Mouse (Mus musculus): ENCODE measurements around the gene Frmd8. TPM values are rescaled to one million over a fixed set of nuclear protein-coding genes. Genes with fewer than 3 reads are reported as not detected.

The Frmd8 gene
- polyA plus RNA-seq, 1 experiment from 2014 or later = 19.0 TPM

DNA sequence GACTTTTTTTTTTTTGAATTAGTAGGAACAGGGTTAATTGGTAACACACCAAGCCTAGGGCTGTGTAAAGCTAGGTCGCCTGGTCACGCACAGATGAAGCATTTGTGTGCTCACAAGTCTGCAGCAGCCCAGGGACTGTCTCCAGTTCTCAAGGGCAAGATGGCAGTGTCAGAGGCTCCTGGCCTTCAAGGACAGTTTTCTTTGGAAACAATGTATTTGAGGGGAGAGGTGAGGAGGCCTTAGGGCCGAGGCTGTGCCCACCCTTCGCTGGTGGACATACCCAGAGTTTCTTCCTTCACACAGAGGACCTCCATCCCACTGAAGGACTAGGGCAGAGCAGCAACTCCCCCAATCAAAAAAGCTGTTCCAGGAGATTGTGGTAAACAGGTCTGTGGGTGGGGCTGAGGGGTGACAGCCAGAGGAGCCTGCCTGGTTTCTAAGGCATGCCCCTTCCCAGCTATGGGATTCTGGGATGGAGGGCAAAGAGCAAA lies 27.7 kb downstream of the Frmd8 start:
- no peak for ATAC-seq
- Histone ChIP-seq H3K4me1 (replicated peaks) (peaks cover 85% of the 10 kb centered on the region), H3K27me3 (no peaks in the 10 kb centered on the region), H3K4me3 (replicated peaks) (no peak overlapping the region; the same call in 1 of the 2 replicates), H3K9ac (replicated peaks) (peak overlapping the region; percentile 60), H3K9me3 (no peaks in the 10 kb centered on the region), H3K4me2 (replicated peaks) (peak overlapping the region; percentile 65), H3K36me3 (peaks cover 8% of the 10 kb centered on the region), H3K27ac (peak overlapping the region; percentile 98)
- WGBS = 47% methylated on average over 4 of the region's 4 CpGs

DNA sequence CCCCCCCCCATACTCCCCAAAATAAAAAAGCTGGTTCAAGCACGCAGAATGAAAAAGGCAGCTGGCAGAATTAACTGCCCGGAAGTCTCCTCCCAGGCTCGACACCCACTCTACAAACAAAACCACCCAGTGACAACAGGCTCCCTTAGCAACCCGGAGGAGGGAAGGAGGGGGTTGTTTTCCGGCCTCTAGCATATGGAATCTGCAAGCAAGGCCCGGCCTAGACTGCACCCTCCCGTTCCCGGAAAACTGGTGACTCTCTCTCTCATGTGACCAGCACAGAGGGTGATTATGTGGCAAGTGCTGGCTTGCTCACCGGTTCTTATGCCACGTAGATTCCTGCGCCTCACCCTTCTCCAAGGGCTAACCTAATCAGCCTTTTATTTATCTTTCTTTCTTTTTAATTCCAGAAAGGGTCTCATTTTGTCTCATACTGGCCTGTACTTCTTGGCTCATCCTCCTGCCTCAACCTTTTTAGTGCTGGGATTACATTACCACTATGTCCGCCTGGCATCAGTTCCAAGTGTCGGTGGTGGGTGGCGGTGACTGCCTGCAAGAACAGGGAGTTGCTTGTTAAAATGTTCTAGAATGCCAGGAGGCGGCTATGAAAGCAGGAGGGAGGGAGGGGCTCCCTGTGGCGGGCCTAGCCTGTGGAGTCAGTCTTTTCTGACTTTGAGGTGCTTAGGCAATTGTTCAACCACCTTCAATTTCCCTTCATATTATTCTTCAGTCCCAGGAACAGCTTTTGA lies 28.3 kb downstream of the Frmd8 start:
- peak overlapping the region; percentile 60 for H3K9ac ChIP-seq (replicated peaks)
- peak; percentile 90 for ATAC-seq
- peak overlapping the region; percentile 35 for H3K4me3 ChIP-seq (replicated peaks)
- peaks cover 88% of the 10 kb centered on the region for H3K4me1 ChIP-seq (replicated peaks)
- H3K4me2 ChIP-seq (replicated peaks) = peak overlapping the region; percentile 65
- 0 out of 2 replicates have a peak, but pooled peaks cover 3% of the 10 kb centered on the region for H3K36me3 ChIP-seq
- peak overlapping the region; percentile 98 for H3K27ac ChIP-seq
- 3% methylated on average over 16 of the region's 16 CpGs for WGBS
- no peaks in the 10 kb centered on the region for H3K27me3 ChIP-seq
- no peaks in the 10 kb centered on the region for H3K9me3 ChIP-seq

DNA sequence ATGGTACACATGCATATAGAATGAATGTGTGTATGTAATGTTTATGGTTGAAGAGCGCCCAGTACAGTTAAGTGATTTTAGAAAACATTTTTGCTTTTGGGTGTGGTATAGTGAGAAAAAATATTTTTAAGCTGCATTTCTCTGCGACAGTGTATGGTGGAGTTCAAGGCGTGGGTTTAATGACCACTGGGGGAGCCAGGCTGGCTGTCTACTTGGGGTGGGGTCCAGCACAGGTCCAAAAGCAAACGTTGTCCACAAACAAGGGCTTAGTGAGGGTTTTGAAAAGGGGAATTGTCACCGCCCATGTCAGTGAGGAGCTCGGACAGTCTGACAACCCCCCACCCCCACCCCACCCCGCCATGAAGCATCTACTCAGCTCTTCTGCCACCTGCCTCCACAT lies 28.9 kb downstream of the Frmd8 start:
- peak overlapping the region; percentile 60 for H3K9ac ChIP-seq (replicated peaks)
- H3K27ac ChIP-seq = peak overlapping the region; percentile 98
- peak overlapping the region; percentile 65 for H3K4me2 ChIP-seq (replicated peaks)
- peak; percentile 43 for ATAC-seq
- no peaks in the 10 kb centered on the region for H3K27me3 ChIP-seq
- no peaks in the 10 kb centered on the region for H3K36me3 ChIP-seq
- under 1% methylated on average over 7 of the region's 7 CpGs for WGBS
- H3K4me3 ChIP-seq (replicated peaks) = peak overlapping the region; percentile 35
- peaks cover 83% of the 10 kb centered on the region for H3K4me1 ChIP-seq (replicated peaks)
- no peaks in the 10 kb centered on the region for H3K9me3 ChIP-seq

GRCm38 (mm10) chr19:5845319-5846135 lies 29.5 kb downstream of the Frmd8 start:
- Histone ChIP-seq H3K36me3 (no peaks in the 10 kb centered on the region), H3K27ac (peak overlapping the region; percentile 98)
- 7% methylated on average over 45 of the region's 45 CpGs for WGBS

DNA sequence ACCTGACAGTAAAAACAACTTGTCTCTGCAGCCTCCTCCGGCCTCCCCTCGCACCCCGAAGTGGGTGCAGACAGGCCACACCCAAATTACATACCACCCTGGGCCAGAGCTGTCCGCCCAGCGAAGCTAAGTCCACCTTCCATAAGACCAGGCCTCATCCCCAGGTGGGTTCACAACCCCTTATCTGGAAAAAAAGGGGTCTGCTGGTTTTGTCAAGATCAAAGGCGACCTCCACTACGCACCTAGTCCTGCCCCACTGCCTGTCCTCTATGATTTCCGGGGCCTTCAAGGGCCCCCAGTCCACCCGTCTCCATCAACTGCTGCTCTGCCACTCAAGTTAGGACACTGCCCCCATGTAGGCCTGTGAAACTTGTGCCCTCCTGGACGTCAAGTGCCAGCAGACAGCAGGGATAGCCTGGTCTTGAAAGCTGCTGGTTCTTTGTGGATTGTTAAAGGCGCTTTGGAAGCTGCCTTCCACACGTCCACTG lies 30.2 kb downstream of the Frmd8 start:
- 79% methylated on average over 12 of the region's 12 CpGs for WGBS
- peak overlapping the region; percentile 65 for H3K4me2 ChIP-seq (replicated peaks)
- H3K27ac ChIP-seq = peak overlapping the region; percentile 98; the same call in 1 of the 2 replicates
- peaks cover 79% of the 10 kb centered on the region for H3K4me1 ChIP-seq (replicated peaks)
- H3K9ac ChIP-seq (replicated peaks) = peak overlapping the region; percentile 54
- H3K27me3 ChIP-seq = no peaks in the 10 kb centered on the region
- ATAC-seq = no peak
- H3K4me3 ChIP-seq (replicated peaks) = peak overlapping the region; percentile 35
- H3K9me3 ChIP-seq = no peaks in the 10 kb centered on the region
- no peaks in the 10 kb centered on the region for H3K36me3 ChIP-seq

More at GRCm38 (mm10) chr19:5845319-5846135, 29.5 kb downstream of the Frmd8 start:
- H3K27me3 ChIP-seq = no peaks in the 10 kb centered on the region
- no peaks in the 10 kb centered on the region for H3K9me3 ChIP-seq
- peak; percentile 38 for ATAC-seq
- H3K4me3 ChIP-seq (replicated peaks) = peak overlapping the region; percentile 35
- H3K4me1 ChIP-seq (replicated peaks) = peaks cover 84% of the 10 kb centered on the region
- peak overlapping the region; percentile 65 for H3K4me2 ChIP-seq (replicated peaks)
- H3K9ac ChIP-seq (replicated peaks) = peak overlapping the region; percentile 60

DNA sequence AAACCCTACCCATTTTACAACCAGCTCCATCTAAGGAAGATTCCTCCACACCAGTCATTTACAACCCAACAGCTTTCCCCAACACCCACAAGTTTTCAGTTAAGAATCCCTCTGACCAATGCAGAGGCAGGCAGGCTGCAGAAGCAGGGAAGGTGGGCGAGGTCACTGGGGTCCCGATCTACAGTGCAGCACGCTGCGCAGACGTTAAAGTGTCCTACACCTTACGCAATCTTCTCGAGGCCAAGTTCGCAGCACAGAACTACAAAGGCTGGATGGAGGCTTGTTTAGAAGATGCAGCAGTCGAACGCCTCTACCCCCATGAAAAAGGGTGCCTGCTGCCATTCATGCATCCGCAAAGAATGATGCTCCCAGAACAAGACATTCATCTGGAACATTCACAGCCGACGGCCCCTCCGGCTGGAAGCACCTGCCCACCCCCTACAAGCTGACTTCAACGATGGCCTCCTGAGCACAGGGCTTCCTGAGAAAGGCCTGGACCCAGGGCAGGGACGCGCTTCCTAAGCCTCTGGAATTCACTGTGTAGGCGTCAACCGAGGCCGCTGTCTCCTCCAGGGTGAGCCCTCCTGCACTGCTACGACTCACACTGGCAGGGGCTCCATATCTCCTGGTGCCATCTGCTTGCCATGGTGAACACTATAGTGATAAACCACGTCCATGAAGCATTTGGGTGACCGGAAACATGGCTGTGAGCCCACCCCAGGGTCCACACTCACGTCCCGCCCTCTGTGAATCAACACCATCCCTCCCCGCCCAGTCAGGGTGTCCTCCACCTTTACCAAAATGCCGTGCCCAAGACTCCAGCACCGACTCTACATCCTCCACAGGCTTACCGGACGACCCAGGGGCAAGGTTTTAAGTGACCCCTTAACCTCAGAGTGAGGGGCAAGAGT lies 31.0 kb downstream of the Frmd8 start:
- H3K4me3 ChIP-seq (replicated peaks) = no peak overlapping the region

GRCm38 (mm10) chr19:5842785-5843730 lies 32.0 kb downstream of the Frmd8 start:
- H3K27ac ChIP-seq = peak overlapping the region; percentile 60
- no peaks in the 10 kb centered on the region for H3K9me3 ChIP-seq
- 0 out of 2 replicates have a peak overlapping the region, but pooled peaks have one; percentile 7 for H3K9ac ChIP-seq (replicated peaks)
- 67% methylated on average over 9 of the region's 9 CpGs for WGBS
- H3K4me2 ChIP-seq (replicated peaks) = no peak overlapping the region
- no peaks in the 10 kb centered on the region for H3K27me3 ChIP-seq
- H3K36me3 ChIP-seq = no peaks in the 10 kb centered on the region
- no peak overlapping the region for H3K4me3 ChIP-seq (replicated peaks)
- peaks cover 61% of the 10 kb centered on the region for H3K4me1 ChIP-seq (replicated peaks)
- no peak for ATAC-seq

More for the DNA sequence above, 31.0 kb downstream of the Frmd8 start:
- WGBS = 88% methylated on average over 30 of the region's 30 CpGs
- no peaks in the 10 kb centered on the region for H3K9me3 ChIP-seq
- H3K9ac ChIP-seq (replicated peaks) = no peak overlapping the region
- H3K4me2 ChIP-seq (replicated peaks) = no peak overlapping the region
- H3K27ac ChIP-seq = peak overlapping the region; percentile 98
- peaks cover 70% of the 10 kb centered on the region for H3K4me1 ChIP-seq (replicated peaks)
- ATAC-seq = no peak
- no peaks in the 10 kb centered on the region for H3K36me3 ChIP-seq
- no peaks in the 10 kb centered on the region for H3K27me3 ChIP-seq

DNA sequence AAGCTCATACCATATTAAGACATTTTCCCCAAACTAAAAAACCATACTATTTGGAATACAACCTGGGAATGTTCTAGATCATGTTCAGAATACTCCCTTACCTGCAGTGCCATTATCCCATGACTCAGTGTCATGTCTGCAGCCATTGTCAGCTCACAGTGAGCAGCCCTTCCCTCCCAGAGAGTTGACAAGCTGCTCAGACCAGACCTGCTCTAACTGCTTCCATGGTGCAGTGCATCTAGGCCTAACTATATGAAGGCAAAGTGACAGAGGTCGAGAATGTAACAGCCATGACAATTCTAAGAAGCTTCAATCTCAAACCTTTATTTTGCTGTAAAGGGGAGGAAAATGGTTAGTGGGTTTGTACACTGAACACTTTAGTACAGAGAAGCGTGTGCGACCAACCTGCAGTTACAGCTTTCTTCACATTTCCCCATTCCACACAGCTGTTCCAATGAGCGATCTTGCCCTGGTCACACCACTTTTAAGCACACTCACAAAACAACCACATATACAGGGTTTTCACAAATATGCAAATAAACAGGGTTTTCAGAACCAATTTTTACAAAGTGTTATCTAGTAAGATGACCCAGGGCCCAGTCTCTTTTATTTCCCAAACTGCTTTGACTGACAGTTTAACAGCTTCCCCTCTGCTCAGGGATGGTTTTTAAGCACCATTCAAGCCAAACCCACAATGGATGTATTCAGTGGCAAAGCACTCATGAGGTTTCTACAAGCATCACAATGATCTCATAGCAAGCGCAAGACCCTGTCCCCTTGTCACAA lies 32.9 kb downstream of the Frmd8 start:
- no peak for ATAC-seq
- Histone ChIP-seq H3K4me1 (replicated peaks) (peaks cover 52% of the 10 kb centered on the region), H3K27me3 (no peaks in the 10 kb centered on the region), H3K4me3 (replicated peaks) (no peak overlapping the region), H3K9ac (replicated peaks) (no peak overlapping the region), H3K27ac (0 out of 2 replicates have a peak overlapping the region, but pooled peaks have one; percentile 12), H3K4me2 (replicated peaks) (no peak overlapping the region), H3K36me3 (no peaks in the 10 kb centered on the region), H3K9me3 (no peaks in the 10 kb centered on the region)
- 64% methylated on average over 5 of the region's 5 CpGs for WGBS

DNA sequence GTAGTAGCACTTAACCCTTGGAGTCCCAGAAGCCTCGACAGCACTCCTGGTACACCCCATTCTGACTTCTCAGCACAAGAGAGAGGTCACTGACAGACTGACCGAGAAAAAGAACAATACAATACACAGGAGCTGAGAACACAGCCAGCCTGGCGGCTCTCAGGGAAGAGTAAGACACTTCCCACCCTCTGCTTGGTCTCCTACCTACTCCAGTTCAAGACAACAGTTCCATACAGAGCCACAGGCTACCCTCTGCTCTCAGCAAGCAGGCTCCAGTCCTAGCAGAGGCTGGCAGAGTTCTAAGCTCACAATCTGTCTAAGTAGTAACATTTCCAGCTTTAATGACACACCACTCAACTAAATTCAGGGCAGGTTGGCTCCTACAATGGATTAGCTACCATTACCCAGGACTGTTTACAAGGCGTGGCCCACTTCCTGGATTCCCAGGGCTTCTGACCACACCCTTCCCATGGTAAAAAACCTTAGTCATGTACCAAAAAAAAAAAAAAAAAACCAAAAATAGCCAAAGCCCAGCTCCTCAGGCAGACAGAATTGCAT lies 33.6 kb downstream of the Frmd8 start:
- H3K36me3 ChIP-seq = no peaks in the 10 kb centered on the region
- H3K4me3 ChIP-seq (replicated peaks) = no peak overlapping the region
- peaks cover 45% of the 10 kb centered on the region for H3K4me1 ChIP-seq (replicated peaks)
- no peak overlapping the region for H3K27ac ChIP-seq
- H3K9ac ChIP-seq (replicated peaks) = no peak overlapping the region
- H3K27me3 ChIP-seq = no peaks in the 10 kb centered on the region
- no peaks in the 10 kb centered on the region for H3K9me3 ChIP-seq
- ATAC-seq = no peak
- WGBS = 43% methylated on average over 4 of the region's 4 CpGs
- H3K4me2 ChIP-seq (replicated peaks) = no peak overlapping the region
